Mouse (Mus musculus) thymus, adult 2 months (tissue): ENCODE data around the gene Ninj1.

Experiments used
- CTCF ChIP-seq: fragments of 200-500 bp; IDR thresholded peaks from 2 replicates; pipeline ENCODE4 v1.5.1; 2012; ENCODE audit warnings: mild to moderate bottlenecking, control low read depth, low read length, moderate library complexity, borderline replicate concordance; ENCODE audit not compliant: control insufficient read depth, poor library complexity, insufficient read depth; ENCODE audit errors: extremely low read depth
- POLR2A ChIP-seq: fragments of 200-500 bp; IDR thresholded peaks from 2 replicates; pipeline ENCODE4 v1.6.1; 2012; ENCODE audit warnings: mild to moderate bottlenecking, low read length, control low read depth, moderate library complexity; ENCODE audit not compliant: control insufficient read depth, poor library complexity, insufficient read depth; ENCODE audit errors: extremely low read depth

- TF ChIP-seq POLR2A (no peak), CTCF (no peak)
Measured at GRCm38 (mm10) chr13:49238737-49239136, 51.5 kb downstream of the Ninj1 start.
